Mouse (Mus musculus) layer of hippocampus, postnatal 14 days (tissue): ENCODE results near the gene Ntrk3. TPM values are rescaled to one million over a fixed set of nuclear protein-coding genes. Genes with fewer than 3 reads are reported as not detected.

Experiments used
- DNase-seq, 2 experiments: peaks; one replicate each; pipeline ENCODE4 v3.0.0; 2021 to 2022; ENCODE audit warnings: low spot score in 2 of 2, mixed read lengths in 1 of 2
- total RNA-seq, 2 experiments: library from RNA; stranded (reverse); gene quantifications; 2 replicates each; pipeline ENCODE4 v1.2.3; 2021

Gene Ntrk3
- total RNA-seq, 2 experiments from 2014 or later: 198 to 199 TPM

DNA sequence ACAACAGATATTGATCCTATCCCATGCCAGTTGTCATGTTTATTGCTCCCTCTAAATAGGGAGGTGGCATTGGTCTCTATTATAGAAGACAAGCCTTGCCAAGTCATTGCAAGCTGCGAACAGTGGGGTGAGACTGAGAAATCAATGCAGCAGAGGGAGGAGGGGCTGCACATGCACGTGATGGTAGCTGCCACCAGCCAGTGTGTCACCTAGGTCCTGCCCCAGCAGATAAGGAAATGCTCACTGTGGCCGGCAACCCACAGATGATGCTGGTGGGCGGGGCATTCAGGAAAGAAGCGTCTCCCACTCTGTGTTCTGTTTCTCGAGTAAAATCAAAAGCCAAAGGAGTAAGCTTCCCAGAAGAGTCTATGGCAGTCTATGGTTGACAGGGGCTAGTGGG lies 154.1 kb downstream of the Ntrk3 start:
- no peak for DNase-seq

DNA sequence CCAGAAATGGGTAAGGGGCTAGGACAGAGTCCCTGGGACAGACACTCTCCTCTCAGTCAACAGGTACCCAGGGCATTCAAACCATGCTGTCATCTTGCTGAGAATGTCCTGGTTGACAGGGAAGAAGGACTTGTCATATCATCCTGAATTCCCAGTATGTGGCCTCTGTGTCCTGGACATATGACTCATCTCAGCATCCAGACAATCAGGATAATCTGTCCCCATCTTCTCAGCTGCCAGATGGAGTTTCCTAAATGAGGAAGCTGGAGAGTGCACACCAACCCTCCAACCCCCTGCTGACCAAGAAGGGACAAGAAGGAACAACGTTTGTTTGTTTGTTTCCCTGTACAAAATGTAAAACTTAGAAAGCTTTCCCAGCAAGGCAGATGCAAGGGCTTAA lies 156.5 kb downstream of the Ntrk3 start:
- no peak for DNase-seq

DNA sequence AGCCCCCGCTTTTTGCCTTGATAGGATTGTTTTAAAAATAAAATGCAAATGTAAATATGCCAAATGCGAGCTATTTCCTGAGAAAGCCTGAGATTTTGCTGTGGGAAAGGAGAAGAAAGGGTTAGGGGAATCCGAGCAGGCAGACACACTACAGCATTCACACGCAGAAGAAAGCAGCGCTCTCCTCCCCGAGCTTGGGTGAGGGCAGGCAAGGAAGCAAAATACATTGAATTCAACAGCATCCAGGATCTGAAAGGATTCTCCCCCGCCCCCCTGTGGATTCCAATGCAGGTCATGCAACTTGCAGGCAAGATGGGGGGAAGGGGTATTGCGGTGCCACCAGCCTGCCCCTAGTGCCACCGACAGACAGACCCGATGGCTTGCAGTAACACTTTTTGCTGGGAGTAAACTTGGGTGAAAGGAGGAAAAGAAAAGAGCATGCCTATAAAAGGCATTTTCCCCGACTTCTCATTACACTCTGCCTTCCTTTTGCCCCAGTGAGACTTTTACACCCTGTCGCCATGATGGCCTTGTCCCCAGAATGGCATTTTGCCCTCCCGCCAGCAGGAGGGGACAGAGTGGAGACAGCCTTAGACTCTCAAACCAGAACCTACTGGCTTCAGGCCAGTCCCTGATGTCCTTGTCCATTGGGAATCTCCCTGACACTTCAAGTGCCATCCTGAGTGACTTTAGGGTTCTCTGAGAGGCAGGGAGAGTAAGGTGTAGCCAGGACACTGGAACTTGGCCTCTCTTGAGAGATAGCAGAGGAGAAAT lies 158.2 kb downstream of the Ntrk3 start:
- DNase-seq: peak; percentile 61 to 68

DNA sequence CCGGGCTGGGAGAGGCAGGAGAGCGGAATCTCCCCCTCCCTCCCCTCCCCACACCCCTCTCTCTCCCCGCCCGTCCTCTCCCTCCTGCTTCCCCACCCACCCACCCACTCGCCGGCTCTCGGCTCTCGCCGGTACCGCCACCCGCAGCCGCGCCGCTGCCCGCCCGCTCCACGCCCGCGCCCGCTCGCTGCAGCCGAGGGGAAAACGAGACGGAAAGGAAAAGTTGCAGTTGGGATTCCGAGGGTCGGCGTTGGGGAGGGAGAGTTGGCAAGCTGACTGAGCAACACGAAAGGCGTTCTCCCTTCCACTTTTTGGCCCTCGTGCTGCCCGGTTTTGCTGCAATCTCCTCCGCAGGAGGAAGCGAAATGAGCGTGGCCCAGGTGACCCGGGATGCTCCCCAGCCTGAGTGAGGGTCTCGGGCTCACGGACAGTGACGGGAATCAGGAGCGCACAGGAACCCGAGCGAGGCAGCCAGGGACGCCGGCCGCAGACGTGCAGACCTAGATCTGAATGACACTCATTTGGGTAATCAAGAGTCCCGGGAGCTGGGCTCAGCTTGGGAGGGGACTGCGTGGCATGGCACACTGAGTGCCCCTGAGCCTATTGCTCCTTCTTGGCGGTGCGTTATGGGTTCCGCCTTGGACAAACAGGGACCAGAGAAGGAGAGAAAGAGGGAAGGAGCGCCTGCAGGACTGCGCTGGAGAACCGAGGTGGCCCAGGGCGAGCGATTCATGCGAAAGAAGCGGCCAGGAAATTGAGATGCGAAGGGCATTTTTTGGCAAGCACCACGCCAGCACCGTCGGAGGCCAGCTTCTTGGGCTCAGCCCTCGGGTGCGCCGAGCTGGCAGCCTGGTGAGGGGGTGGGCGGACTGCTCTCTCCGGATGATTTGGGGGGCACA lies 159.1 kb downstream of the Ntrk3 start:
- DNase-seq: peak; percentile 64 to 66

DNA sequence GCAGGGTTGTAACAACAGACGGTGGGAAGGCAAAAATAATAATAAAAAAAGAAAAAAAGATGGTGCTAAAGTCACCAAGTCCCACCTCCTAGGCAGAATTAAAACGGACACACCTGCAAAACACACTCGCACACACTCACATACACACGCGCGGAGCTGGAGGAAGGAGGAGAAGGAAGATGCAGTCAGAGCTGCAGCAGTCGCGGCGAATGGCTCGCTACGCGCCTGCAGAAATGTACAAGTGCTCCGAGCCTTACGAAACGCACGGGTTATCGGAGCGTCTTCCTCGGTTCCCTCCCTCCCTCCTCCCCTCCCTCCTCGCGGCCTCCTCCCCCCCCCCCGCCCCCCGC lies 159.7 kb downstream of the Ntrk3 start:
- peak; percentile 62 to 64 for DNase-seq

DNA sequence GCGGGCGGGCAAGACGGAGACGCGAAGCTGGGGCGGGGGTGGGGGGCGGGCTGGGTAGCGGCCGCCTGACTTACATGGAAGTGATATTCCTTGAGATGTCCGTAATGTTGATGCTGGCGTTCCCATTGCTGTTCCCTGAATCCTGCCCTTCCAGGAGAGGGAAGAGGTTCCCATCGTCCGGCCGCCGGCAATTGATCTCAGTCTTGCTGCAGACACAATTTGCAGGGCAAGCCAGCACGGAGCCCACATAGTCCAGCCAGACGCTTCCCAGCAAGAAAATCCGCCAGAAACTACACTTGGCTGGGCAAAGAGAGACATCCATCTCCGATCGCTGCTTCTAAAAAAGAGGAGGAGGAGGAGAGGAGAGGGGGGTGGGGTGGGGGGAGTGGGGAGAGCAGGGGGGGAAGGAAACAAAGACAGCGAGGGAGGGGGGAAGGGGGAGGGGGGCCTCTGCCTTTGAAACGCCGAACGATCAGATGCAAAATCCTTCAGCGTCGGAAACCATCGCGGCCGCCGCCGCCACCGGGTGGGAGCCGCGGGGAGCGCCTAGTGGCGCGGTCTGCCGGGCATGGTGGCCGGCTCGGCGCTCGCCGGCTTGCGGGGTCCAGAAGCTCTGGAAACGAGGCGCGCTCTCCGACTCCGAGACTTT lies 160.2 kb downstream of the Ntrk3 start:
- peak in 1 of 2 experiments; percentile 51 for DNase-seq

DNA sequence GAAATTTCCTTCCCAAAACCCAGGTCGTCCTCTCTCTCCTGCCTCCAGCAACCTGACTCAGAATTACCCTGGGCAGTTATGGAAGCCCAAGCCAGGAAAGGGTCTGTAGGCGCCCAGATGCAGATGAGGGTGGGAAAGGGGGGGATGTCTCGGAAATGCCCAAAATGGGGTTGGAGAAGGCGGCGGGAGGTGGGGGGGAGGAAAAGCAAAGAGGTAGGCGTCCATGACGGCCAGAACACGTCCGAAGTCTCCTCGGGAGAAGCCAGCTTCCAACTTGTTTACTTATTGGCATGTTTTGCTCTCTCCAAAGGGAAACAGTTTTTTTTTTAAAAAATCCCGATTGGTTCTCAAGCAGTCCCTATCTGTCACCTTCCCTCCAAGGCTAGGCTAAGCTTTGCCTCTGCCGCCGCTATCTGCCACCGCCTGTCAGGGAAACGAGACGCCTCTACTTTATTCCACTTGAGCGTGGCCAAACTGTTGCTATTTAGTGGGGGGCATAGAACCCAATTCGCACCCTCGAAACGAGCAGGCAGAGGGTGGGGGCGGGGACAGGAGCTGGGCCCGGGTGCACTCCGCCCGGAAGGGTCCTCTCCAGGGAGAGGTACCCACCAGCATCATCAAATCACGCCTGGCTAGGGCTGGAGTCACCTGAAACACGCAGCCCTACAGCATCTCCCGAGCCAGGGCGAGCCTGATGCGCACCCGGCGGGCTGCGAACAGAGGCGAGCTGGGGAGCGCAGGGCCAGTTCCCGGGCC lies 160.9 kb downstream of the Ntrk3 start:
- DNase-seq: no peak

DNA sequence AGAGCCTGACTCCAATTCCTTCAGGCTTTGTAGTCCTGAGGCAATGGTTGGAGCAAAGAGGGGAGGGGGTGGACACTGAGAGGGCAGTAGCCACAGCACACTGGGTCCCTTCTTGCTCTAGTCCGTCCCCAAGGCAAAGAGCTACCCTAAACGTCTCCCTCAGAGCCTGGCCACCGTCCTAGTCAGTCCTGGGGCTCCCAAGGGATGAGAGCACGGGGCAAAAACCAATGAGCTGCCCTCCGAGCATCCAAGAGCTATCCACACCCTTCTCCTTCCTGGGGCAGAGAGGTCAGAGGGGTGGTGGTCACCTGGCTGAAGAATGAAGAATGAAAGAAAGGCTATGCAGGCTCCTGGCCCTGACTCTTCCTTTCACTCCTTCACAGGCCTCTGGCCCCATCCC lies 161.6 kb downstream of the Ntrk3 start:
- DNase-seq: no peak

DNA sequence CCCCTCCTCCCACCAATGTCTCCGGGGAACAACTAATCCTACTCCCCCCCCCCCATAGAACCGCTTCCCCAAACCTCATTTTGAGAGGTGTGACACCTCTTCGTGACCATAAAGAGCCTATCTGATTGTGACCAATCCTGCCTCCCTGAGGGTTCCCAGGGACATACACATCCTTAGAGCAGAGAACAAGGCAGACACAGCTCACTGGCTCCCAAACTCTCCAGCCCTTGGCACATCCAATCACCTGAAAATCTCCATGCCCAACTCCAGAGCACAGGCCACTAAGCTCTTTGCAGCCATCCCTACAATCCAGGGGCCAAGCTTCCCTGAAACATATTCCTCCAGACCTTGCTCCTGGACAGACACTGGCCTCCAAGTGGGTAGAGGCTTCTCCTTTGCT lies 162.3 kb downstream of the Ntrk3 start:
- DNase-seq: no peak

DNA sequence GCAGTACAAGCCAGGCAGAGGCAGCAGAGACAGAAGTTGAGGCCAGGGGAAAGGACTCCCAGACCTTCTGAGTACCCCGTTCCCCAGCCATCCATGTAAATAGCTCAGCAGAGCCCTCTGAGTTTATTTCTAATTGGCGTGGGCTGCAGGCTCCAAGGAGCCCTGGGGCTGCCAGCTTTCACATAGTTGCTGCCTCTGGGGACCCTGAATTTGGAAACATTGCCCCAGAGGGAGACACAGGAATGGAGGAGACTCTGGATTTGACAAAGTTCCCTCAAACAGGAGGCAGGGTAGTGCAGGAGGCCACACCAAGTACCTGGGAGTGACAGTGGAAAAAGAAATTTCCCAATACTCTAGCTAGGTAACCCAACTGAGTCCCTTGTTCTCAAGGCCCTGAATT lies 166.6 kb downstream of the Ntrk3 start:
- DNase-seq: no peak

DNA sequence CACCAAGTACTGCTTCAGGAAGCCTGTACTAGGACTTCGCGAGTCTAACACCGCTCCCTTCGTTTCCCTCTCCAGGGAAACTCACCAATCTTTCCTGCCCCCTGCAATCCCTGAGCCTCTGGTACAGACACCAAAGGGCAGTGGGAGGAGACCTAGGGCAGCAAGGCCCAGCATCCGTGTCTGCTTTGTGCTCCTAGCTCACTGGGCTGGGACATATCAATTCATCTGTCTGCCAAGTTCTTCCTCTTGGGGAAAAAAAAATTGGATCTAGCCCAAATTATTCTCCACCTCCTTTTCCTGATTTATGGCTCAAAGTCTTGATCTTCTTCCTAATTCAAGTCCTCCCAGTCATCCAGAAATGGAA lies 168.6 kb downstream of the Ntrk3 start:
- DNase-seq: no peak

DNA sequence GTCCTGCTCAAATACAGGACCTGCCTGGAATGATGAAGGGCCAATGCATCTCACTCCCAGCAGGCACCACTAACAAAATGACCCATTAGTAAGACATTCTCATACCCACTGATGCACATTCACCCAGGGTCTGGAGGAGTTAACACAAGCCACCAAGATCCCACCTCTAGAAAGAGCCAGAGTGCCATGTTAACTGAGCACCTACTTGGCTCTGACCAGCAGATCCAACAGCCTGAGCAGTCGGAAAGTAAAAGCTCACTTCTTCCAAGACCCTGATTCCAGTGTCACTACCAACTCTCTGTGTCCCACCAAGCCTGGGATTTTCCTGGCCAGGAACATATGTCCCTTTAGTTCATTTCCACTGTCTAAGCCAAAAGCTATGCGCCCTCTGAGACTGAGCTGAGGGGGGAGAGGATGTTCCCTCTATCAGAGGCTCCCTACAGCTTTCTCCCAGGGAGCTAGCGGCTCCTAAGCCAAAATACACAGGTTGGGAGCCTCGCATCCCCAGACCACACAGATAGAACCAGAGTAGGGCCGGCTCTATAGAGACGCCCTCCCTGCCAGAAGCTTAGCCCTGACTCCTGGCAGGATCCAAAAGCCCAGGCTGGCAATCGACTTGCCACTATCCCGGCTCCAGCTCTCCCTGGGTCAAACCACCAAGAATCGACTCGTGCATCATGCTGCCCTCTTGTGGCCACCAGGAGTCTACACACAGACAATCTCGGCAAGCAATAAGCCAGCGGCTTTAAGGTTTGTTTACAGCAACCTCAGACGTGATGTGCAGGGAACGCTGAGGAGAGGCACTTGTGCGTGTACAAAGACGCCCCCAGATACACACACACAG lies 169.2 kb downstream of the Ntrk3 start:
- DNase-seq: peak; percentile 63 to 70

DNA sequence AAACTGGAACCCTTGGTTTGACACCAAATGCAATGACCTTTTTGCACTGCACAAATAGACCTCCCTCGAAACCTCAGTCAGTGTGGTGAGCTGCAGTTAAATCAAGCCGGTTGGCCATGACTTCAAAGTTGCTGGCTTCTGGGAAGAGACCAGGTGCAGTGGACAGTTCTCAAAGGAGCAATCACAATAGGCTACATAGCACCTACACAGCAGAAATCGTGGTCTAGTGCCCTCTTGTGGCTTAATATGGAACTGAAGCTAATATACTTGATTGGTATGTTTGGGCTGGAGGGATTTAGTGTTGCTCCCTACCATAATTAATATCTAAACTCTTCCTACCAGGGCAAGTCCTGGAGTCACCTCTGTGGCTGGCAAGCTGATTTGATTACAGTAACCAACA lies 171.2 kb downstream of the Ntrk3 start:
- DNase-seq: peak in 1 of 2 experiments; percentile 56

DNA sequence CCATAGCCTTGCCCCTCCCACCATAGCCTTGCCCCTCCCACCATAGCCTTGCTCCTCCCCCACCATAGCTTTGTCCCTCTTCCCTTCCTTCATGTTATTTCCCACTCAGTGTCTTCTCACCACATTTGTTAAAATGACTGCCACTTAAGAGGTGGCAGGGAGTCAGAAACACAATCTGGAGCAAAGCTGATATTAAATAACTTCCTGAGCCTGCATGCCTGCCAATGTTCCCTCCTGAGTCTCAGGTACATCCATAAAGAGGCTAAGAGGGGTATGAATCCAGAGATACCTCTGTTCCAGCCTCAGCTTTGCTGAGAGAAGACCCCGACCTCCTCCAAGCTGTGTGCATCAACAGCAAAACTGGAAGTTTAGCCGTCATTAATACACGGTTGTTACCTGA lies 172.4 kb downstream of the Ntrk3 start:
- no peak for DNase-seq

DNA sequence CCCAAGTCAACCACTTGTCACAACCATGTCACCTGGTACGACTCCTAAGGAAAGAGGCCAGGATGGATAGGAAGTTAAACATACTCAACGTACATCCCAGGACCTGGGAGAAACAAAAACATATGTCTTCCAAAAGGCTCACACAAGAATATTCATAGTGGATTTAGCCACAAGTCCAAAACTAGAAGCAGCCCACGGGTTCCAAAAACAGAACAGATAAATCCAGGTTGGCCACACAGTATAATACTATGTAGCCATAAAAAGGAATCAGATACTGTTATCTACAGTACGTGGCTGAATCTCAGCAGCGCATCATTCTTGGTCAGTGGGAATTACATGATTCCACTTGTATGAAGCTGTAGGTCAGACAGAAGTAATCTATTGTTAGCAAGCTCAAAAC lies 179.3 kb downstream of the Ntrk3 start:
- no peak for DNase-seq

DNA sequence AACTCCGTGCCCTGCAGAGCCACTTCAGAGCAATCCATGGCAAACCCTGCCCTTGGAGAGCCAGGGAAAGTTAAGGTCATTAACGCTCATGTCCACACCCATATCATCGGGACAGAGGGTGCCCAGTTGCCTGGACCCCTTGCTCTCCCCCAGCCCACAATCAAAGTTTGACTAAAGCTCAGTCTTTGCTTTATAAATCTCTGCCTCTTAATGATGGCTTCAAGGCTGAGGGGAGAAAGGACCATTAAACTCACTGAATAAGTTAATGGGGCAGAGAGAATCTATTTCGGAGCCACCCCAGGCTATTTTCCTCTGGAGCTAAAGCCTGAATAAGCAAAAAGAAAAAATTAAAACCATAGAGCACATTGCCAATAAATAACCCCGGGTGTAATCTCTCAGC lies 182.3 kb downstream of the Ntrk3 start:
- no peak for DNase-seq

DNA sequence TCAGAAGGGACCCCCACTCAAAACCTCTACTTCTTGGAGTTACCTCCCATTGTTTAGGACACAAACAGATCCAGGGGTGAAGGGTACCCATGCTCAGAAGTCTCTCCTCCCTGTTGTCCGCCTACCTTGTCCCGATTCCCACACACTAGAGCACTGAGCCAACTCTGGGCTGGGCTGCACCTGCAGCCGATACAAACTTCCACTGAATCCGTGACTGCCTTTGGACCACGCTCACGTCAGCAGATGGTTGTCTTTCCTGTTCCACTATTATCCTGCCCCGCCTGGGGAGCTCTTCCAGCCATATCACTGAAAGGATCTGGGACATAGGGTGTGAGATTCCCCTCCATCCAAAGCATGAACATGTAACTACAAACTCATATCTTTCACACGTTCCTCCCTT lies 188.4 kb downstream of the Ntrk3 start:
- no peak for DNase-seq

DNA sequence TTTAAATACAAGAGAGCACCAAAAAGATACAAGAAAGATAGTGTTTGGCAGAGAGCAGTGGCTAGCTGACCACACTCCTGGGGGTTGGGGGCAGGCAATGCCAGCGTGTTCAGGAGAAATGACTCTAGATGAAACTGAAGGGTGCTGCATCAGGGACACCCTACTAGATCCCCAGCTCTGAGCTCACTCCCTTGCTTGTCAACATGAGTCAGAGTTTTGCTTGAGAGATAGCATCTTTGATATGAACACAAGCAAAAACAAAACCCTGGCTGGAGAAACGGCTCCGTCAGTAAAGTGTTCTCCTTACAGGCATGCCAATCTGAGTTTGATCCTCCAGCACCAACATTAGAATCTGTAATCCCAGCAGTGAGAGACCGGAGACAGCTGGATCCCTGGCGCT lies 189.1 kb downstream of the Ntrk3 start:
- DNase-seq: no peak

DNA sequence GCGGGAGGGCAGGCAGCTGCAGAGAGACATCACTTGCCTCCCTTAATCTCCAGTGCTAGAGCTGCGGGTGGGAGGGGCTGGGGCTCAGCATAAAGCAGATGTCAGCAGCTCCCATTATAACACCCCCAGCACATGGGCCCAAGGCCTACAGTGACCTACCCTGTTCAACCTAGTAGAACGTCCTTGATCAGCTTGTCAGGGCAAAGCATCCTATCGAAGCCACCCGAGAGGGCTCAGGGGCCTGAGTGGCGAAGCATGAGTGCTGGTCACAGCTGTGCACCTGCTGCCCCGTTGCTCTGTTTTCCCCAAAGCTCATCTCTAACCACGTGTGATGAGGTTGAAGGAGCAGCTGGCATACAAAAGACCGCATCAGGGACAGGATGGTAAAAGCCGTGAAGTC lies 191.3 kb downstream of the Ntrk3 start:
- DNase-seq: no peak

DNA sequence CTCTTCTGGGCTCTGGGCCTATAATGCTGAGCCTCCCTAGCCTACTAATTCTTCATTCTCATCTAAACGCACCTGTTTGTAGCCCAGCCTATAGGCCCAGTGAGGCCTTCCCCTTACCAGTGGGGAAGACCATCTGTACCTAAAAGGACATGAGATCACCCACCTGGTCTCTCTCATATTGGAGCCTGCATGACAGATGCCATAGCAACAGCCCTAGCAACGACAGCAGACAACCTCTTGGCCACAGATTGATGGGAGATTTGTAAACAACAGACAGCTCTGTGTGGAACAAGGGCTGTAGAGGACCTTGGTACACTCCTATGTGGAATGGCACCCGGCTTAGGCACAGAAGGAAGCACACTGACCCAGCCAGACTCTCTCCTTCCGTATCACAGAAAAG lies 195.3 kb downstream of the Ntrk3 start:
- no peak for DNase-seq
